Mouse (Mus musculus) brain, embryonic 14.5 days (tissue): ENCODE data around the gene Ube4b.

Source experiments
- CTCF ChIP-seq: fragments of 200-500 bp; IDR thresholded peaks from 2 replicates; pipeline ENCODE4 v1.5.1; 2012; ENCODE audit warnings: inconsistent platforms, mild to moderate bottlenecking, moderate library complexity, borderline replicate concordance; ENCODE audit not compliant: insufficient read depth, insufficient read length; ENCODE audit errors: extremely low read depth
- POLR2A ChIP-seq: fragments of 200-500 bp; IDR thresholded peaks from 2 replicates; pipeline ENCODE4 v1.6.1; 2012; ENCODE audit warnings: mild to moderate bottlenecking, inconsistent platforms, borderline replicate concordance; ENCODE audit not compliant: poor library complexity, insufficient read depth, insufficient read length, severe bottlenecking; ENCODE audit errors: extremely low read depth

DNA sequence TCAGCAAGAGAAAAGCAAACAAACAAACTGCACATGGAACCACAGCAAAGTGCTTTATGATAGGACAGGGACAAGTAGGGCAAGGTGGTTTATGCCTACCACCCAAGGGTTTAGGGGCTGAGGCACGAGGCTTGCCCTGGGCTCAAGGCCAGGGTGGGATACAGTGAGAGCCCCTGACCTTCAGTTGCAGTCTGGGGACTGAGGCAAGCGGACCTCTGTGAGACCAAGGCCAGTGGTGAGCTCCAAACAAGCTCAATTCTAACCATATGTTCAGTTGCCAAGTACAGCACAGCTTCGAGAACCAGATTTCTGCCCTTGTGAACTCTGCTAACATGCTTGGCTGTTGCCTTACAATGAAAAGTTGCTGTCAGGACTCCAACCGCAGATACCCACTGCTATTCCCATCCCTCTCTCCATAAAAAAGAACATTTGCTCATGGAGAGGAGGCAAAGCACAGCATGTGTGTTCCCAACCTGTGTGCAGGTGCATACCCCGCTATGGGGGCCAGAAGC is 8.6 kb downstream of the Ube4b start:
- no peak for TF ChIP-seq POLR2A
- TF ChIP-seq CTCF, result no peak
